Mouse (Mus musculus) urinary bladder, postnatal 36 days (tissue): Measurements from ENCODE around the gene Psmd11.

Source experiments
- DNase-seq, 2 experiments: peaks; one replicate each; pipeline ENCODE4 v3.0.0; 2022; ENCODE audit warnings: low spot score in 2 of 2, mixed read lengths in 1 of 2

The Psmd11 gene

GRCm38 (mm10) chr11:80482347-80482746 is 53.9 kb downstream of the Psmd11 start:
- no peak for DNase-seq

- DNase-seq = no peak
Observed at GRCm38 (mm10) chr11:80482921-80483320, 54.5 kb downstream of the Psmd11 start.

- DNase-seq = no peak
Observed at GRCm38 (mm10) chr11:80483536-80484067, 55.2 kb downstream of the Psmd11 start.

- no peak for DNase-seq
Observed at GRCm38 (mm10) chr11:80484191-80484791, 55.9 kb downstream of the Psmd11 start.

GRCm38 (mm10) chr11:80485120-80485551 is 56.7 kb downstream of the Psmd11 start:
- no peak for DNase-seq

GRCm38 (mm10) chr11:80485622-80486206 is 57.3 kb downstream of the Psmd11 start:
- DNase-seq = no peak

GRCm38 (mm10) chr11:80487904-80488587 is 59.6 kb downstream of the Psmd11 start:
- no peak for DNase-seq

GRCm38 (mm10) chr11:80489172-80489881 is 60.9 kb downstream of the Psmd11 start:
- DNase-seq = no peak

GRCm38 (mm10) chr11:80489882-80490196 is 61.4 kb downstream of the Psmd11 start:
- DNase-seq = no peak

GRCm38 (mm10) chr11:80490831-80491230 is 62.4 kb downstream of the Psmd11 start:
- no peak for DNase-seq

GRCm38 (mm10) chr11:80493186-80493585 is 64.8 kb downstream of the Psmd11 start:
- DNase-seq = no peak

- DNase-seq = no peak
Observed at GRCm38 (mm10) chr11:80494852-80495251, 66.4 kb downstream of the Psmd11 start.

GRCm38 (mm10) chr11:80495972-80496371 is 67.6 kb downstream of the Psmd11 start:
- no peak for DNase-seq

GRCm38 (mm10) chr11:80496640-80497039 is 68.2 kb downstream of the Psmd11 start:
- no peak for DNase-seq

- no peak for DNase-seq
Observed at GRCm38 (mm10) chr11:80497225-80497919, 69.0 kb downstream of the Psmd11 start.

- no peak for DNase-seq
Observed at GRCm38 (mm10) chr11:80498328-80499070, 70.1 kb downstream of the Psmd11 start.

GRCm38 (mm10) chr11:80499550-80499952 is 71.1 kb downstream of the Psmd11 start:
- DNase-seq = no peak

GRCm38 (mm10) chr11:80503281-80503680 is 74.9 kb downstream of the Psmd11 start:
- no peak for DNase-seq

- DNase-seq = no peak
Observed at GRCm38 (mm10) chr11:80503726-80504452, 75.5 kb downstream of the Psmd11 start.
